Mouse (Mus musculus) CH12.LX (cell line): ENCODE results near the gene Atp1b3.

Experiments
- BHLHE40 ChIP-seq: IDR thresholded peaks from 2 replicates; pipeline ENCODE4 v1.6.1; 2011; ENCODE audit warnings: mild to moderate bottlenecking, low read depth, low read length, improper control_type of control experiment
- CHD1 ChIP-seq: IDR thresholded peaks from 2 replicates; pipeline ENCODE4 v1.6.1; 2012; ENCODE audit warnings: low read depth, low read length, improper control_type of control experiment, inconsistent platforms
- CTCF ChIP-seq, 2 experiments: IDR thresholded peaks in 1 of 2; conservative IDR thresholded peaks in 1 of 2; 2 replicates each; pipeline ENCODE4 v1.5.1; 2011 to 2012; ENCODE audit warnings: low read depth in 2 of 2, low read length in 2 of 2, improper control_type of control experiment in 1 of 2, inconsistent platforms in 1 of 2, mild to moderate bottlenecking in 1 of 2, moderate library complexity in 1 of 2
- EP300 ChIP-seq: IDR thresholded peaks from 2 replicates; pipeline ENCODE4 v1.6.1; 2011; ENCODE audit warnings: low read length, improper control_type of control experiment
- HCFC1 ChIP-seq: IDR thresholded peaks from 2 replicates; pipeline ENCODE4 v1.6.1; 2012; ENCODE audit warnings: low read depth, mild to moderate bottlenecking, inconsistent platforms, low read length, improper control_type of control experiment
- JUND ChIP-seq: conservative IDR thresholded peaks from 2 replicates; pipeline ENCODE4 v1.6.1; 2011; ENCODE audit warnings: low read depth, low read length, improper control_type of control experiment
- KAT2A ChIP-seq: IDR thresholded peaks from 2 replicates; pipeline ENCODE4 v1.6.1; 2012; ENCODE audit warnings: low read length, improper control_type of control experiment, inconsistent platforms; ENCODE audit not compliant: insufficient replicate concordance
- MAFK ChIP-seq: IDR thresholded peaks from 2 replicates; pipeline ENCODE4 v1.6.1; 2011; ENCODE audit warnings: low read length, improper control_type of control experiment; ENCODE audit not compliant: insufficient replicate concordance
- MEF2A ChIP-seq: IDR thresholded peaks from 2 replicates; pipeline ENCODE4 v1.6.1; 2014; ENCODE audit warnings: low read depth, mild to moderate bottlenecking, inconsistent platforms, low read length, improper control_type of control experiment, borderline replicate concordance
- MYC ChIP-seq: IDR thresholded peaks from 2 replicates; pipeline ENCODE4 v1.6.1; 2011; ENCODE audit warnings: low read depth, mild to moderate bottlenecking, improper control_type of control experiment, low read length
- POLR2A ChIP-seq: IDR thresholded peaks from 2 replicates; pipeline ENCODE4 v1.6.1; 2011; ENCODE audit warnings: low read depth, mild to moderate bottlenecking, improper control_type of control experiment, low read length
- SMC3 ChIP-seq: IDR thresholded peaks from 2 replicates; pipeline ENCODE4 v1.6.1; 2011; ENCODE audit warnings: low read depth, low read length, improper control_type of control experiment
- USF2 ChIP-seq: conservative IDR thresholded peaks from 2 replicates; pipeline ENCODE4 v1.6.1; 2011; ENCODE audit warnings: low read depth, low read length, improper control_type of control experiment
- ZNF384 ChIP-seq: IDR thresholded peaks from 2 replicates; pipeline ENCODE4 v1.6.1; 2012; ENCODE audit warnings: low read depth, low read length, improper control_type of control experiment, inconsistent platforms

GRCm38 (mm10) chr9:96377096-96377495 is 12.9 kb upstream of the Atp1b3 start:
- TF ChIP-seq CTCF (conservative IDR thresholded peaks at IDR 0.05 in 1 of 2, IDR thresholded peaks at IDR 0.05 in 1 of 2; ENCODE audit: low read depth in 2 of 2, low read length in 2 of 2) (no peak), ZNF384 (no peak), JUND (no peak), CHD1 (no peak), BHLHE40 (no peak), HCFC1 (no peak), MEF2A (no peak), USF2 (no peak), KAT2A (no peak), MAFK (no peak), MYC (no peak), POLR2A (no peak), EP300 (no peak), SMC3 (no peak)
